Mouse (Mus musculus): ENCODE measurements around the gene Lrtm1. TPM values are rescaled to one million over a fixed set of nuclear protein-coding genes. Genes with fewer than 3 reads are reported as not detected.
A peak's percentile ranks its signal among the peaks of the same experiment; 100 is the strongest.

Lrtm1 gene
- polyA plus RNA-seq, 1 experiment from 2014 or later, result 0.29 TPM

DNA sequence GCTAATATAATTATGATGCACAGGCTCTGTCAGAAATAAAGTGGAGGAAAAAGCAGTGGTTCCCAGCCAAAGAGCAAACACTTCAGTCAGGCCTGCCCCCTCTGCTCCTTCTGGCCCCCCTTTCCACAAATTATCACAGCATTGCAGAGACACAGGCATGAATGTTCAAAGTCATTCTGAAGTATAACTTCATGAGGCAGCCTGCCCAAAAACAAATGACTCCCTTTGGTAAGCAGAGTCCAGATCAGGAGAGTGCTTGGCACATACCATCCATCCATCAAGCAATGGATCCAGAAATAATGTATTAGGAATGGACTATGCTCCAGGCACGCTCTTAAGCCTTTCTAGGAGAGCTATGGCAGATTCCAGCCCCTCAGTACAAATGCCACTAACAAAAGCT lies 24.3 kb downstream of the Lrtm1 start:
- 71% methylated on average over 1 of the region's 1 CpGs for WGBS
- H3K9me3 ChIP-seq (ENCODE audit: control insufficient read depth, low read length), result no peaks in the 10 kb centered on the region
- H3K4me1 ChIP-seq (ENCODE audit: control insufficient read depth, insufficient read depth, low read length), result no peaks in the 10 kb centered on the region
- H3K4me3 ChIP-seq (replicated peaks; ENCODE audit: low read depth, low read length), result no peak overlapping the region
- H3K4me2 ChIP-seq (ENCODE audit: low read length), result no peak overlapping the region
- ATAC-seq (ENCODE audit: low FRiP score, low TSS enrichment), result no peak
- H3K27ac ChIP-seq (replicated peaks; ENCODE audit: low read depth, low read length), result no peak overlapping the region
- DNase-seq, result no peak
- no peak overlapping the region for H3K9ac ChIP-seq (replicated peaks; ENCODE audit: low read length)
- H3K27me3 ChIP-seq (ENCODE audit: control insufficient read depth, insufficient read depth, low read length), result no peaks in the 10 kb centered on the region
- H3K36me3 ChIP-seq (ENCODE audit: control insufficient read depth, insufficient read depth, low read length), result no peaks in the 10 kb centered on the region

DNA sequence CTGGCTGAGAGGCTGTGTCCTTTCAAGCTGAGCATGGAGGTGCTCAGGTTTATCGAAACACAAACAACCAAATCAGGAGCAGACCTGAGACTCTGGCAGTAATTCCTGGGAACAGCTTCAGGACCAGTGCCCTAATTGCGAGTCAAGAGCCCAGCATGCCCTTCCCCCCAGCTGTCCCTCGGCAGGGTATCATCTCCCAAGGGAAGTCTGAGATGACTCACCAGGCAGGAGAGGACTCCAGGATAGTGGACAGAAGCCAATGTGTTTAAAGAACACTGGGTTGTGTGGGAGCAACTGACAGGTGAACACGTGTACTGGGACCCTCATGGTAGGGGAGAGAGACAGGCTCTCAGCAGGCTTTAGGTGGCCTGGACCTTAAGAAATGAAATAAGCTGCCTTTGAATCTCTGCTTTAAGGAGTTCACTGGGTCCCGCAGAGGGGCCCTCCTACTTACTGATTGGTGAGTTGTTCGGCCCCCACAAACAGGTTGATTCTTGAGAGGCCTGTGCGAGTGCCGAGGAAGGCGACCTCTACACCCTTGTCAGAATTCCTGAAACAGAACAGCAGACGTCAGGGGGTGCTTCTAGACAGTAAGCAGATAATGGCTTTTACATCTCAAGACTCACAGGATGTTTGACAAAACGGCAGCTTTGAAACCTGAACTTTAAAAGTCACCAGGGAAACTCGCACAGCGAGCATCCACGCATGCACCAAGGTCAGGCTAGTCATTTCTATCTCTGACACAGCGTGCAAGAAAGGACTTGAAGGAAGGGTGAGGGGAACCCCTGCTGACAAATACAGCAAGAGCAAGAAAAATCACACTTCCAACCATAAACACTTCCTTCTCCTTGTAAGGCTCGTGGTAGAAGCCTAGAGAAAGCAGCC lies 34.2 kb downstream of the Lrtm1 start:
- Histone ChIP-seq H3K27me3 (ENCODE audit: control insufficient read depth, insufficient read depth, low read length) (no peaks in the 10 kb centered on the region), H3K4me1 (ENCODE audit: control insufficient read depth, insufficient read depth, low read length) (no peaks in the 10 kb centered on the region), H3K27ac (replicated peaks; ENCODE audit: low read depth, low read length) (no peak overlapping the region), H3K4me3 (replicated peaks; ENCODE audit: low read depth, low read length) (no peak overlapping the region), H3K4me2 (ENCODE audit: low read length) (no peak overlapping the region), H3K9ac (replicated peaks; ENCODE audit: low read length) (no peak overlapping the region), H3K36me3 (ENCODE audit: control insufficient read depth, insufficient read depth, low read length) (no peaks in the 10 kb centered on the region), H3K9me3 (ENCODE audit: control insufficient read depth, low read length) (no peaks in the 10 kb centered on the region)
- ATAC-seq (ENCODE audit: low FRiP score, low TSS enrichment) (no peak), DNase-seq (peak; percentile 11)
- 76% methylated on average over 16 of the region's 16 CpGs for WGBS

DNA sequence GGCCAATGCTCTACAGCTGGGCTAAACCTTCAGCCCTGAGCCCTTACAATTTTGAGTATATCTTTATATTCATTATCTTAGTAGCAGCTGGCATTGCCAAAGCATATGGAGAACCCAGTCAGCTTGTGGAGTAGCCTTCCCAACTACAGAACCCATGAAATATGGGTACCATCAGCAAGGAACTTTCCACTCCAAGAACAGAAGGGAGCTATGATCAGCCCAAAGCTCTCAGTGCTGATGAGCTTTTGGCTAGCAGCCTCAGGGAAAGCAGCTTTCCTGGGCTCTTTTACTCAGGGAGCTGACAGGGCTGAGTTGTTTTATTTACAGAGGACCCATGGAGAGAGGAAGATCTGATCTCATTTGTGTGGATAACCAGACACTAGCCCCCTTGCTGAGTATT lies 42.7 kb downstream of the Lrtm1 start:
- ATAC-seq (ENCODE audit: low FRiP score, low TSS enrichment) (no peak), DNase-seq (no peak)
- no peak overlapping the region for H3K4me2 ChIP-seq (ENCODE audit: low read length)
- no peak overlapping the region for H3K27ac ChIP-seq (replicated peaks; ENCODE audit: low read depth, low read length)
- no peak overlapping the region for H3K4me3 ChIP-seq (replicated peaks; ENCODE audit: low read depth, low read length)
- H3K27me3 ChIP-seq (ENCODE audit: control insufficient read depth, insufficient read depth, low read length), result no peaks in the 10 kb centered on the region
- H3K36me3 ChIP-seq (ENCODE audit: control insufficient read depth, insufficient read depth, low read length), result no peaks in the 10 kb centered on the region
- no peaks in the 10 kb centered on the region for H3K9me3 ChIP-seq (ENCODE audit: control insufficient read depth, low read length)
- no peaks in the 10 kb centered on the region for H3K4me1 ChIP-seq (ENCODE audit: control insufficient read depth, insufficient read depth, low read length)
- no peak overlapping the region for H3K9ac ChIP-seq (replicated peaks; ENCODE audit: low read length)

DNA sequence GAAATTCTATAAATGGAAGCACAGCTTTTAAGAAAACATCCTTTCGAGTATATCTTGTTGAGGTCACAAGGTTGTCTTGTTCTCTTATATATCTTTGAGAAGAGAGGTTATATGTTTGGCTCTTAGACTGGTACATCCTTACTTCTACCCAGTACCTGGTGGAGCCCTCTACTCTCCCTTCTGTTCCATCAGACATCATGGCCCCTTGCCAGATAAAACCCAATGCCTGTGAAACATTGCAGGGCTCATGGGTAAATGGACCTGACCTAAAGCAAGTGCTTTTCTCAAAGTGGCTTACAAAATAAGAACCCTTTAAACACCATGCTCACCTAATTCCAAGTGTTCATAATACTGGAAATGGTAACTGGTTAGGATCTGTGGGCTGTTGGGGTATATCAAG lies 43.5 kb downstream of the Lrtm1 start:
- DNase-seq (no peak), ATAC-seq (ENCODE audit: low FRiP score, low TSS enrichment) (no peak)
- no peaks in the 10 kb centered on the region for H3K4me1 ChIP-seq (ENCODE audit: control insufficient read depth, insufficient read depth, low read length)
- no peak overlapping the region for H3K4me2 ChIP-seq (ENCODE audit: low read length)
- no peaks in the 10 kb centered on the region for H3K36me3 ChIP-seq (ENCODE audit: control insufficient read depth, insufficient read depth, low read length)
- WGBS, result 90% methylated on average over 1 of the region's 1 CpGs
- no peaks in the 10 kb centered on the region for H3K9me3 ChIP-seq (ENCODE audit: control insufficient read depth, low read length)
- no peaks in the 10 kb centered on the region for H3K27me3 ChIP-seq (ENCODE audit: control insufficient read depth, insufficient read depth, low read length)
- H3K4me3 ChIP-seq (replicated peaks; ENCODE audit: low read depth, low read length), result no peak overlapping the region
- H3K27ac ChIP-seq (replicated peaks; ENCODE audit: low read depth, low read length), result no peak overlapping the region
- no peak overlapping the region for H3K9ac ChIP-seq (replicated peaks; ENCODE audit: low read length)

DNA sequence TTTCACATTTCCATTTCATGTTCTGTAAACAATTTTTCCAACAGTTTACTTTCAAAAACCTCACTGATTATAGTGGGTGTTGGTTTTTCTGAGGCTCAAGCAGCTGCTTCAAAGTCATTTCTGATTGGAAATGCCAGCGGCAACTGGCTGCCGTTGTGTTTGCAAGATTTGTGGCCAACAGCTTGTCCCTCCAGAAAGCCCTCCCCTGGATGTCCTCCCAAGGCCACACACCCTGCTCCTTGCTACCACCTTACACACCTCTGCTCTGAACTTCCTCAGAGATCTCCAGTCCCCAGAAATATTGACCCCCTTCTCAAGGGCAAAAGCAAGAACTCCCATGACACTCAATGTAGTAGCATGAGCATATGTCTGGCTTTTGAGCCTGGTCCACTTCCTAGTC lies 44.7 kb downstream of the Lrtm1 start:
- no peaks in the 10 kb centered on the region for H3K36me3 ChIP-seq (ENCODE audit: control insufficient read depth, insufficient read depth, low read length)
- H3K27me3 ChIP-seq (ENCODE audit: control insufficient read depth, insufficient read depth, low read length), result no peaks in the 10 kb centered on the region
- no peak overlapping the region for H3K4me2 ChIP-seq (ENCODE audit: low read length)
- ATAC-seq (ENCODE audit: low FRiP score, low TSS enrichment), result no peak
- WGBS, result 95% methylated on average over 2 of the region's 2 CpGs
- H3K9me3 ChIP-seq (ENCODE audit: control insufficient read depth, low read length), result no peaks in the 10 kb centered on the region
- H3K27ac ChIP-seq (replicated peaks; ENCODE audit: low read depth, low read length), result no peak overlapping the region
- H3K4me1 ChIP-seq (ENCODE audit: control insufficient read depth, insufficient read depth, low read length), result no peaks in the 10 kb centered on the region
- no peak overlapping the region for H3K9ac ChIP-seq (replicated peaks; ENCODE audit: low read length)
- DNase-seq, result no peak
- H3K4me3 ChIP-seq (replicated peaks; ENCODE audit: low read depth, low read length), result no peak overlapping the region

DNA sequence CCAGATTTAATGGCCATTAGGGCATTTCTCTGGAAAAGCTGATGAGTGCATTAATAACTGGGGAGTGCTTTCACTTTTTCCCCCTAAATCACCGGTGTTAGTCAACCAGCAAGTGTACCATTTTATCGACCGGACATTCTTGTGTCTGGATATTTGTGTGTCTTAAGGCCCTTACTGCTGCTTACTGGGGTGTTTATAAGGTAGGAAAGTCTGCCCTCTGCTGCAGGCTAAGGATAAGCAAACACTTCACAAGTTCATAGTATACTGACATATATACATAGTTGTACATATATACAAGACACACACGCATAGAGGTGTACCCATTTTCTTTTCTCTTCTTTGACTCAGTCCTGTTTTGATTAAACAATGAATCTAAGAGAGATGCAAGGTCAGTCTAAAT lies 55.7 kb downstream of the Lrtm1 start:
- 79% methylated on average over 4 of the region's 4 CpGs for WGBS
- H3K27ac ChIP-seq (replicated peaks; ENCODE audit: low read depth, low read length), result no peak overlapping the region
- ATAC-seq (ENCODE audit: low FRiP score, low TSS enrichment), result no peak

DNA sequence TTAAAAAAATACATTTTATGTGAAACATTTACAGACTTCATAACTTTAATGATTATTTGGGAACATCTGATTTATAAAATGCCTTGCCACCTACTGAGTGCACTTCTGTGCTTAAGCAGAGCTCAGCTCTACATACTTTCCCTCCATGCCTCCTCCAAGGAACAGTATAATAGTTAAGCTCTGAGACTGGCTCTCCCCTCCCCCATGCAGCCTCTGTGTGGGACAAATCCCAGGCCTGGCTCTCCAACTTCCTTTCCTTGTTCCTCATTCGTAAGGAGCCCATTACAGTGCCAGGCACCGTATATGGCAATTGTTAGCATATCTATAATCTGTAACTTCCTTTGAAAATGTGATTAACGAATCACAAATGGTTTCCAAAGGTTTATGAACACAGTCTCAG lies 59.4 kb downstream of the Lrtm1 start:
- Histone ChIP-seq H3K36me3 (ENCODE audit: control insufficient read depth, insufficient read depth, low read length) (no peaks in the 10 kb centered on the region), H3K9ac (replicated peaks; ENCODE audit: low read length) (no peak overlapping the region), H3K27ac (replicated peaks; ENCODE audit: low read depth, low read length) (no peak overlapping the region), H3K4me1 (ENCODE audit: control insufficient read depth, insufficient read depth, low read length) (no peaks in the 10 kb centered on the region), H3K4me3 (replicated peaks; ENCODE audit: low read depth, low read length) (no peak overlapping the region), H3K27me3 (ENCODE audit: control insufficient read depth, insufficient read depth, low read length) (no peaks in the 10 kb centered on the region), H3K4me2 (ENCODE audit: low read length) (no peak overlapping the region), H3K9me3 (ENCODE audit: control insufficient read depth, low read length) (no peaks in the 10 kb centered on the region)
- no peak for ATAC-seq (ENCODE audit: low FRiP score, low TSS enrichment)
- DNase-seq, result no peak
- WGBS, result 71% methylated on average over 3 of the region's 3 CpGs

More for the DNA sequence above, 55.7 kb downstream of the Lrtm1 start:
- Histone ChIP-seq H3K4me2 (ENCODE audit: low read length) (no peak overlapping the region), H3K9ac (replicated peaks; ENCODE audit: low read length) (no peak overlapping the region), H3K9me3 (ENCODE audit: control insufficient read depth, low read length) (no peaks in the 10 kb centered on the region), H3K4me1 (ENCODE audit: control insufficient read depth, insufficient read depth, low read length) (no peaks in the 10 kb centered on the region), H3K36me3 (ENCODE audit: control insufficient read depth, insufficient read depth, low read length) (no peaks in the 10 kb centered on the region), H3K27me3 (ENCODE audit: control insufficient read depth, insufficient read depth, low read length) (no peaks in the 10 kb centered on the region), H3K4me3 (replicated peaks; ENCODE audit: low read depth, low read length) (no peak overlapping the region)
- DNase-seq, result peak; percentile 56

DNA sequence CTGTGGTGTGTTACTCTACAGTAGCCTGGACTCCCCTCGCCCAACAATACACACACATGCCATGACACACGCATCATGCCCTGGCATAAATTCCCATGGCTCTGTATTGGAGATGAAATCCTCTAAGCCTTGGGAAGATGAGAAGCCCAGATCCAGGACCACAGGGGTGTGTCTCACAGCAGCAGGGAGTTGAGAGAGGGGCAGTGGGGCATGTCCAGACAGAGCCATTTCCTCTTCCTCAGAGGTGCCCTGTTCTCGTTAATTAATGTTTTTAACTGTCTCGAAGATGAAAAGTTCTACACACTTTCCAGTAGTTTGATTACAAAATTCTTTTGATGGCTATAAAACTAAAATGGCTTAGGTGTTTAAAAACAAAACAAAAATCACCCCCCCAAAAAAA lies 62.2 kb downstream of the Lrtm1 start:
- no peak for ATAC-seq (ENCODE audit: low FRiP score, low TSS enrichment)
- no peaks in the 10 kb centered on the region for H3K9me3 ChIP-seq (ENCODE audit: control insufficient read depth, low read length)
- no peak overlapping the region for H3K27ac ChIP-seq (replicated peaks; ENCODE audit: low read depth, low read length)
- no peaks in the 10 kb centered on the region for H3K27me3 ChIP-seq (ENCODE audit: control insufficient read depth, insufficient read depth, low read length)
- H3K9ac ChIP-seq (replicated peaks; ENCODE audit: low read length), result no peak overlapping the region
- H3K4me1 ChIP-seq (ENCODE audit: control insufficient read depth, insufficient read depth, low read length), result no peaks in the 10 kb centered on the region
- H3K36me3 ChIP-seq (ENCODE audit: control insufficient read depth, insufficient read depth, low read length), result no peaks in the 10 kb centered on the region
- no peak overlapping the region for H3K4me3 ChIP-seq (replicated peaks; ENCODE audit: low read depth, low read length)
- 84% methylated on average over 4 of the region's 4 CpGs for WGBS
- no peak overlapping the region for H3K4me2 ChIP-seq (ENCODE audit: low read length)
- DNase-seq, result no peak

DNA sequence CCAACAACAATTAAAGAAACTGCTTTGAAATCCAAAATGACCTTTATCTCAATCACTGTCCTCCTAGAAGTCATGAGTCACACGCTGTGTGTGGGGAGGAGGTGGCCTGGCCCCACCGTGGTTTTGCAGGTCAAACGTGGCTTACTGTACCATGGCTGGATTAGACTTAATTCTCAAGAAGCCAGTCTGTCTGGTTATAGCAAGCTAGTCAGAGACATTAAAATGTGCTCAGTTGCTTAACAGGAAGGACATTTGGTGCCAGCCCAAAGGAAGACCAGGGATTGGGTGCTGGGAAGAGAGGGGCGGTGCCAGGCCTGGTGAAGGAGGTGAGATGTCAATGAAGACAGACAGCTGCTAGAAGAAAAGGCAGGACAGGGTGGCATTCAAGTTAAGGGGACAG lies 62.6 kb downstream of the Lrtm1 start:
- 85% methylated on average over 4 of the region's 4 CpGs for WGBS

More for the DNA sequence above, 62.6 kb downstream of the Lrtm1 start:
- no peak overlapping the region for H3K4me2 ChIP-seq (ENCODE audit: low read length)
- ATAC-seq (ENCODE audit: low FRiP score, low TSS enrichment) (no peak), DNase-seq (no peak)
- no peak overlapping the region for H3K27ac ChIP-seq (replicated peaks; ENCODE audit: low read depth, low read length)
- H3K27me3 ChIP-seq (ENCODE audit: control insufficient read depth, insufficient read depth, low read length), result no peaks in the 10 kb centered on the region
- H3K36me3 ChIP-seq (ENCODE audit: control insufficient read depth, insufficient read depth, low read length), result no peaks in the 10 kb centered on the region
- H3K9me3 ChIP-seq (ENCODE audit: control insufficient read depth, low read length), result no peaks in the 10 kb centered on the region
- H3K4me3 ChIP-seq (replicated peaks; ENCODE audit: low read depth, low read length), result no peak overlapping the region
- H3K4me1 ChIP-seq (ENCODE audit: control insufficient read depth, insufficient read depth, low read length), result no peaks in the 10 kb centered on the region
- H3K9ac ChIP-seq (replicated peaks; ENCODE audit: low read length), result no peak overlapping the region

All from midbrain, embryonic 14.5 days (tissue).